In genomic region chr6:119137768-119138167, GRCm38 (mm10) we compare ENCODE assay signal across 16 mouse cellular contexts. TPM values are rescaled to one million over a fixed set of nuclear protein-coding genes. Genes with fewer than 3 reads are reported as not detected.
DNase-seq lines count a peak whose midpoint lies in the region; ATAC-seq lines count a peak whose summit lies in the region.
"Had no signal": no experiment of that assay in that cellular context is flagged by ENCODE, and none has a peak within 500 bp of the region (broad histone marks: within the 10 kb centered on the region; RNA-seq: fewer than 3 reads in every experiment).

No protein-coding gene starts in this region.

- H3K4me3 ChIP-seq in heart, embryonic 16.5 days (ENCODE audit: low read length) = no peak overlapping the region
- H3K4me3 ChIP-seq: embryonic facial prominence, embryonic 10.5 days; kidney, embryonic 15.5 days; lung, embryonic 15.5 days had no signal

- H3K9me3 ChIP-seq in heart, embryonic 16.5 days (replicated peaks; ENCODE audit: control insufficient read depth, low read length) = no peaks in the 10 kb centered on the region
- H3K9me3 ChIP-seq: embryonic facial prominence, embryonic 10.5 days; kidney, embryonic 15.5 days; lung, embryonic 15.5 days had no signal

- DNase-seq in heart, adult 9 months (ENCODE audit: low spot score in 2 of 2) = no peak
- DNase-seq in NIH3T3 (ENCODE audit: low read depth) = peak; percentile 83
- DNase-seq in adrenal gland, postnatal 36 days = peak; percentile 18 to 43
- DNase-seq in lung, postnatal 10 days = peak; percentile 48
- DNase-seq in frontal cortex, adult 2 months (ENCODE audit: extremely low spot score in 1 of 2, low spot score in 1 of 2) = no peak
- DNase-seq: cerebellum, adult 9-10 months; gastrocnemius, postnatal 36 days; midbrain, embryonic 14.5 days; thymus, postnatal 25 days had no signal

- no peak for ATAC-seq in heart, embryonic 16.5 days (replicated peaks; ENCODE audit: extremely low read depth, insufficient read depth, low FRiP score)
- ATAC-seq in cerebellum, adult (ENCODE audit: insufficient number of reproducible peaks, low FRiP score, low TSS enrichment) = no peak

- H3K4me2 ChIP-seq in heart, embryonic 16.5 days (ENCODE audit: low read depth, low read length) = no peak overlapping the region
- H3K4me2 ChIP-seq: kidney, embryonic 15.5 days; lung, embryonic 15.5 days had no signal

- 69% methylated on average over 10 of the region's 10 CpGs for WGBS in heart, embryonic 16.5 days

- H3K27ac ChIP-seq in heart, embryonic 16.5 days (ENCODE audit: low read length) = peak overlapping the region; percentile 38
- H3K27ac ChIP-seq: embryonic facial prominence, embryonic 10.5 days; kidney, embryonic 15.5 days; lung, embryonic 15.5 days had no signal

- no peaks in the 10 kb centered on the region for H3K36me3 ChIP-seq in heart, embryonic 16.5 days (ENCODE audit: control insufficient read depth, insufficient read depth)
- H3K36me3 ChIP-seq: embryonic facial prominence, embryonic 10.5 days; kidney, embryonic 15.5 days; lung, embryonic 15.5 days had no signal

- peaks cover 45% of the 10 kb centered on the region for H3K4me1 ChIP-seq in heart, embryonic 16.5 days (ENCODE audit: control insufficient read depth, insufficient read depth, low read length)
- H3K4me1 ChIP-seq: embryonic facial prominence, embryonic 10.5 days; kidney, embryonic 15.5 days had no signal

- H3K9ac ChIP-seq in heart, embryonic 16.5 days (ENCODE audit: low read length) = no peak overlapping the region
- H3K9ac ChIP-seq: kidney, embryonic 15.5 days; lung, embryonic 15.5 days had no signal

- H3K27me3 ChIP-seq in heart, embryonic 16.5 days (ENCODE audit: control insufficient read depth, insufficient read depth, low read length) = no peaks in the 10 kb centered on the region
- H3K27me3 ChIP-seq: kidney, embryonic 15.5 days; lung, embryonic 15.5 days had no signal

RNA-seq across cellular contexts. Expression of gene Dcp1b, which starts 37.3 kb away (rescaled TPM):
- polyA plus RNA-seq in heart, embryonic 16.5 days (2015; fragmentation: Nextera tagmentation; extraction: Ambion mirVana) = 8.7 and 9.0 TPM in 2 replicates
- 10 to 100 TPM; 12.1 to 13.4 TPM for total RNA-seq in adrenal gland, postnatal 36 days (2021)
- polyA plus RNA-seq in frontal cortex, adult 2 months (2012; rRNA removed) = 29.9 and 31.7 TPM in 2 replicates

RNA-seq across cellular contexts. Expression of gene Cacna1c, which starts 58.5 kb away (rescaled TPM):
- 66.2 and 72.2 TPM in 2 replicates for polyA plus RNA-seq in heart, embryonic 16.5 days (2015; fragmentation: Nextera tagmentation; extraction: Ambion mirVana)
- total RNA-seq in adrenal gland, postnatal 36 days (2021) = 100 to 1,000 TPM in 1 of 2 experiments, 10 to 100 TPM in 1; 85.2 to 128 TPM
- 29.3 and 29.7 TPM in 2 replicates for polyA plus RNA-seq in frontal cortex, adult 2 months (2012; rRNA removed)
- total RNA-seq: hematopoietic stem cell, adult 5-6 weeks had no signal
- polyA plus RNA-seq: C2C12 had no signal

Comparison
In these comparisons a context has a peak if more than half of its experiments do, and no peak if none do; other contexts are left out.
1. DNase-seq: peak in NIH3T3 (single experiment), adrenal gland, postnatal 36 days (2 of 2) and lung, postnatal 10 days (single experiment); none in heart, adult 9 months (0 of 2) and frontal cortex, adult 2 months (0 of 2).